Mouse (Mus musculus): ENCODE measurements at regions not wholly inside any gene's neighbourhood (a gene's known extent, or its start where the extent isn't known, plus 50 kb on each side); places are given as distances from the start of the nearest gene placed in this dataset.

DNA sequence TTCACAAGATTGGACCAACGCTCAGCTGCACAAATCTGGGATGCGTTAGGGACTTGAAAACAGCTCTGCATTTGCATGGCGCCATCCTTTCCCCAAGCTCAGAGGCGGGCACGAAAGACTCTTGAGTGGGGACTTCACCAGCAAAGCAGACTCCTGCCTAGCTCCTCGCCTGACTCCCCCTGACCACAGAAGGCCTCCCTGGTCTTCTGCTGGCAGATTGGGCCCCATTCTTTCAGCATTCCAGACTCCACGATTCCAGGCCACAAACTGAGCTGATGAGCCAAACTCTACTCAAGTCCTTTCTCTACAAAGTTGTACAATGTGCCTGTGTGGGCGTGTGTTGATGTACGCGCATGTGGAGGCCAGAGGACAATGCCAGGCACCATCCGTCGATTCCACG, 131.6 kb upstream of the Tspan2 start:
- no peak for TF ChIP-seq CTCF (IDR thresholded peaks at IDR 0.05; ENCODE audit: extremely low read depth, insufficient read depth, low read length)
- TF ChIP-seq POLR2A (IDR thresholded peaks at IDR 0.05; ENCODE audit: extremely low read depth, insufficient read depth, low read length): no peak
